Mouse (Mus musculus) embryonic facial prominence, embryonic 10.5 days (tissue): Measurements from ENCODE around the gene Eef1akmt1. TPM values are rescaled to one million over a fixed set of nuclear protein-coding genes. Genes with fewer than 3 reads are reported as not detected.

ENCODE experiments used
- DNase-seq: peaks from one replicate; pipeline ENCODE4 v3.0.0-alpha.2; 2017; ENCODE audit warnings: low spot score
- H3K27ac ChIP-seq: fragments of 300-500 bp; sonication (generic); replicated peaks from 2 replicates; pipeline ENCODE4 v1.5.1; 2016; ENCODE audit warnings: mild to moderate bottlenecking
- H3K27me3 ChIP-seq: fragments of 300-500 bp; sonication (generic); replicated peaks from 2 replicates; pipeline ENCODE4 v1.6.1; 2016; ENCODE audit warnings: low read depth, mild to moderate bottlenecking; ENCODE audit not compliant: poor library complexity, severe bottlenecking
- H3K36me3 ChIP-seq: fragments of 300-500 bp; sonication (generic); replicated peaks from 2 replicates; pipeline ENCODE4 v1.6.1; 2016; ENCODE audit warnings: mild to moderate bottlenecking, moderate library complexity
- H3K4me1 ChIP-seq: fragments of 300-500 bp; sonication (generic); 2 replicates; pipeline ENCODE4 v1.6.1; 2016
- H3K4me3 ChIP-seq: fragments of 300-500 bp; sonication (generic); 2 replicates; pipeline ENCODE4 v1.5.1; 2016; ENCODE audit warnings: mild to moderate bottlenecking, moderate library complexity
- H3K9me3 ChIP-seq: fragments of 300-500 bp; sonication (generic); 2 replicates; pipeline ENCODE4 v1.6.1; 2016; ENCODE audit warnings: mild to moderate bottlenecking
- WGBS: fragments of 180-500 bp; shearing (Covaris S2); methylation state at CpG from one replicate; pipeline ENCODE4 v1.1.7; 2016; 5-methylcytosine and 5-hydroxymethylcytosine counted together
- polyA plus RNA-seq: library from polyadenylated mRNA; unstranded; fragments of >200 nt; fragmentation: Nextera tagmentation; extraction: Ambion mirVana; gene quantifications from 2 replicates; pipeline ENCODE4 v1.2.1, GENCODE M21; 2016

Eef1akmt1 gene
- polyA plus RNA-seq, 1 experiment from 2014 or later, result 107 TPM

DNA sequence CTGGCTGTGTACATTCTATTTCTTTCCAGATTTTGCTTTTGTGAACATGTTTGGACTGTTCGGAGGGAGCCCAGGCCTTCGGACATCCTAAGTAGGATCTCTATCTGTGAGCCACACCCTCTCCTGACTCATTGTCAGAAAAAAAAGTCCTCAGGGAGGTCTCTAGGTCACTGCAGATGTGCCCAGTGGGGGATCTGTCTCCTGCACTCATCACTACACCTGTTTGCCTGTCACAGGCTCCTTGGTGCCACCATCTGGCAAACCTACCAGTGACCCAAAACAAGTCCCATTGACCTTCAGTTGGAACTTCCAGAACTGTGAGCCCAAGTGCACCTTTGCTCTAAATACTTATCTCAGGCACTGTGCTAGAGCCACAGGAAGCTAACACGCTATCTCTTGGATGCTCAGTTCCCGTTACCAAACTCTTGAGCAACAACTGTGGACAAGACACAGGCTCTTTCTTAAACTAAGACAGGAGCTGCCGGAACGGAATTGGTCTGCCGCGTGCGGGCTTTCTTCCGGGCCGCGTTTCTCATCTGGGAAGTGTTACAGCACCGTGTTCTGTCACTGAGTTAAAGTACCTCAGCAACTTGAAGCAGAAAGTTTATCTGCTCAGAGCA is 27.9 kb downstream of the Eef1akmt1 start:
- no peak overlapping the region for H3K4me3 ChIP-seq
- WGBS, result 90% methylated on average over 13 of the region's 13 CpGs
- peaks cover 37% of the 10 kb centered on the region for H3K27me3 ChIP-seq
- peaks cover 10% of the 10 kb centered on the region; the same call in 1 of the 2 replicates for H3K36me3 ChIP-seq
- DNase-seq, result no peak
- H3K4me1 ChIP-seq, result peaks cover 18% of the 10 kb centered on the region
- H3K9me3 ChIP-seq, result peaks cover 6% of the 10 kb centered on the region; the same call in 1 of the 2 replicates
- H3K27ac ChIP-seq, result no peak overlapping the region

DNA sequence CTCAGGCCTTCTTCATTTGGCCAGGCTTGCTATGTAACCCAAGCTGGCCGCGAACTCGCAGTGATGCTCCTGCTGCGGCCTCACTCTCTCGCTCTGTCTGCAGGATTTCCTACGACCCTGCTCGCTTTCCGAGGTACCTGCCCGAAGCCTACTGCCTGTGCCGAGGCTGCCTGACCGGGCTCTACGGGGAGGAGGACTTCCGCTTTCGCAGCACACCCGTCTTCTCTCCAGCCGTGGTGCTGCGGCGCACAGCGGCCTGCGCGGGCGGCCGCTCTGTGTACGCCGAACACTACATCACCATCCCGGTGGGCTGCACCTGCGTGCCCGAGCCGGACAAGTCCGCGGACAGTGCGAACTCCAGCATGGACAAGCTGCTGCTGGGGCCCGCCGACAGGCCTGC is 29.2 kb downstream of the Eef1akmt1 start:
- DNase-seq, result no peak
- peak overlapping the region; percentile 40; the same call in 1 of the 2 replicates for H3K4me3 ChIP-seq
- H3K9me3 ChIP-seq, result peaks cover 6% of the 10 kb centered on the region; the same call in 1 of the 2 replicates
- peaks cover 50% of the 10 kb centered on the region for H3K27me3 ChIP-seq
- H3K36me3 ChIP-seq, result peaks cover 5% of the 10 kb centered on the region; the same call in 1 of the 2 replicates
- peaks cover 23% of the 10 kb centered on the region for H3K4me1 ChIP-seq
- H3K27ac ChIP-seq, result no peak overlapping the region; the same call in 1 of the 2 replicates
- 36% methylated on average over 34 of the region's 34 CpGs for WGBS

DNA sequence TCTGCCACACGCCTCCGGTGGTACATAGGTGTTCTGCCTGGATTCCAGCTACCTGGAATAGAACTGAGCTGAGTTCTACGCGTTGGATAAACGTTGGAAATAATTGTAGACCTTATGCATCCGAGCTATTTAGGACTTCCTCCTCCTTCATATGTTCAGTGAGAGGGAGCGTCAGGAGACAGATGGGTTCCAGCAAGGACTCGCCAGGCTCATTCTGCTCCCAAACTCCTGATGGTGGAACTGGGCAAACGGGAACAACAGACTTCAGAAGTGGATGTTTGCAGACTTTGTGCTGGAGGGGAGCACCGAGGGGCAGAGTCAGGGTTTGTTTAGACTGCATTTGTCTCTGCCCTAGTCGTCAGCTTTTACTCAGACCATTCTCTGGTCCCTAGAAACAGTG is 30.7 kb downstream of the Eef1akmt1 start:
- peaks cover 64% of the 10 kb centered on the region for H3K27me3 ChIP-seq
- DNase-seq, result no peak
- H3K36me3 ChIP-seq, result 0 out of 2 replicates have a peak, but pooled peaks cover 4% of the 10 kb centered on the region
- H3K27ac ChIP-seq, result no peak overlapping the region
- peaks cover 6% of the 10 kb centered on the region; the same call in 1 of the 2 replicates for H3K9me3 ChIP-seq
- no peak overlapping the region for H3K4me3 ChIP-seq
- 88% methylated on average over 11 of the region's 11 CpGs for WGBS
- H3K4me1 ChIP-seq, result peaks cover 19% of the 10 kb centered on the region

DNA sequence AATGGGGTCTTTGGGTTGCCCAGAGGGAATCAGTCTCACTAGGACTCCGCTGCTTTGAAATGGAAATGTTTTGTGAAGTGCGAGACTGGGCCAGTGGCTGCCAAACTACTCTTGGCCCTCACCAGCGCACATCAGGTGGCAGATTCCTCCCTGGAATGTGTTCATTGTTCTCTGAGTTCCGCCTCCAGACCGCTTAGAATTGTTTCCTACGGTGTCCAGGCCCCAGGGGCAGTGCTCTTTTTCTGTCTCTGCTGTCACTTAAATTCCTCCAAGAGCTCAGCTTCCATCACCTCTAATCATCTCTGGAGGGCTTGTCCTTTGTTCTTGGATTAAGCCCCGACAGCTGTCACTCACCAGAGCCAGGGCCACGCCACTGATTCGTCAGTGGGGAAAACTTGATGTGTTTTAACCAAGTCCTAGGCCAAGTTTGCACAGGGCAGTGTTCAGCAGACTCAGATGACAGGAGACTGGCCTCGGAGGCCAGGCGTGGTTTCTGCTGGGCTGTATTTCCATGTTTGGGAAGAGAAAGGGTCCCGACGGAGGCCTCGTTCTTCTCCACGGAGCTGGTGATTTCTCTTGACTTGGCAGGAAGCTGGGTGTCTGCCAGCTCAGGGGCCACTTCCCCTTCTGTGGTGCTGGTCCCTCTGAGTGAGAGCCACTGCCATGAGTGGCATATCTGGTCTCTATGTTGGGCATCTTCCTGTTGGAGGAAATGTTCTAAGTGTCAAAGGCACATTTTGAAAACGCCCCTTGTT is 34.0 kb downstream of the Eef1akmt1 start:
- H3K9me3 ChIP-seq, result peaks cover 4% of the 10 kb centered on the region; the same call in 1 of the 2 replicates
- 6% methylated on average over 16 of the region's 16 CpGs for WGBS
- H3K27ac ChIP-seq, result 0 out of 2 replicates have a peak overlapping the region, but pooled peaks have one; percentile 10
- H3K4me1 ChIP-seq, result peaks cover 33% of the 10 kb centered on the region
- 0 out of 2 replicates have a peak overlapping the region, but pooled peaks have one; percentile 8 for H3K4me3 ChIP-seq
- peaks cover 82% of the 10 kb centered on the region for H3K27me3 ChIP-seq
- H3K36me3 ChIP-seq, result 0 out of 2 replicates have a peak, but pooled peaks cover 3% of the 10 kb centered on the region
- DNase-seq, result peak; percentile 47

DNA sequence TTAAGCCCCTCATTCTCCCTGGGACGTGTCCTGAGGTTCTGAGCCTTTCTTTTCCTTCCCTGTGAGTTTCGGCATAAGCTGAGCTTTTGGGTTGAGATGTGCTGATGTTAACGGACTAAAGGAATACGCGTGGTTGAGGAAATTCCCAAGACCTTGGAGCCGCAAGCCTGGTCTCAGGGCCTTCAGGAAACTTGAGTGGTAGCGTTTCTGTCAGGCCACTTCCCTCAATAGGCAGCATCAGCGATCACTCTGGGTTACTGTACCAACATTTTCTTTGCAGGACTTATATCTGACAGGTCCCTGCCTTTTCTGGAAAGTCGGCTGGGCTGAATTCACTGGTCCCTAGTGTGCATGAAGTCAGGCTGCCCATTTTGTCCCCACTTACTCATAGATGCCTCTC is 34.6 kb downstream of the Eef1akmt1 start:
- H3K36me3 ChIP-seq, result no peaks in the 10 kb centered on the region
- H3K27me3 ChIP-seq, result peaks cover 76% of the 10 kb centered on the region
- peaks cover 28% of the 10 kb centered on the region for H3K4me1 ChIP-seq
- 0 out of 2 replicates have a peak overlapping the region, but pooled peaks have one; percentile 8 for H3K4me3 ChIP-seq
- 36% methylated on average over 9 of the region's 9 CpGs for whole genome bisulfite sequencing
- H3K27ac ChIP-seq, result no peak overlapping the region
- no peaks in the 10 kb centered on the region for H3K9me3 ChIP-seq
- DNase-seq, result no peak

DNA sequence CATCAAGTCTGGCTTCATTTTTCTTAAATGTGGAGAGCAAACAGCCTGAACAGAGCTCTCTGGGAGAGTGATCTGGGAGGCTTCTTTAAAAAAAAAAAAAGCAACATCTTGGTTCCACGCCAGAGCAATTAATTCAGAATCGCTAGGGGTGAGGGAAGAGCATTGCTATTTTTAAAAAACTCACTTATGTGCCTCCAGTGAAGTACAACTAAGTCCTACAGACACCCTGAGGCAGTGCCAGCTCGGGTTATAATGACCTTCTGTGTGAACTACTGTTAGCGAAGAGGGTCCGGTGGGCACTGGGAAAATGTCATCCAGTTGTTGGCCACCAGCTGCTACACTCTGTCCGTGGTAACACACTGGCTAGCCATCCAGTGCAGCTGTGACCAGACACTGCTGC is 35.8 kb downstream of the Eef1akmt1 start:
- 78% methylated on average over 6 of the region's 6 CpGs for WGBS
- peaks cover 64% of the 10 kb centered on the region for H3K27me3 ChIP-seq
- DNase-seq, result no peak

DNA sequence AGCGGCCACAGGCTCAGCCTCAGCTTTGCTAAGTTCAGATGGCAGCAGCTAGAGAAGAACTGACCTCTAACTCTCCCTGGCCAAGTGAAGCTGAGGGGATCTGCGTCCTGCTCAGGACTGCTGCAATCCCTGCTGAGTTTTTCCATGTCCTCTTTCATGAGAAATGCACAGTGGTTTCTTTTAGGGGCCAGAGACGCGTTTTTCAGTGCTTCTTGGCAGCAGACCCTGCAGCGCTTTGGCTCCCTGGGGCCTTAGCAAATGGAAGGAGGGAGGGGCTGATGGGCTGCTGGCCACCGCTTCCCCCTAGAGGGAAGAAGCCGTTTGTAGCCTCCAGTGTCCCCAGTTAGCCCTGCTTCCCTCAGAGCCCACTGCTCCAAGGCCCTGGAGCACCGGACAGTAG is 36.5 kb downstream of the Eef1akmt1 start:
- Histone ChIP-seq H3K27me3 (peaks cover 59% of the 10 kb centered on the region), H3K4me1 (peaks cover 28% of the 10 kb centered on the region), H3K9me3 (no peaks in the 10 kb centered on the region), H3K4me3 (no peak overlapping the region), H3K36me3 (no peaks in the 10 kb centered on the region), H3K27ac (no peak overlapping the region)
- DNase-seq, result no peak
- 10% methylated on average over 8 of the region's 8 CpGs for WGBS

More for the DNA sequence above, 35.8 kb downstream of the Eef1akmt1 start:
- Histone ChIP-seq H3K36me3 (no peaks in the 10 kb centered on the region), H3K4me1 (peaks cover 28% of the 10 kb centered on the region), H3K4me3 (no peak overlapping the region), H3K9me3 (no peaks in the 10 kb centered on the region), H3K27ac (no peak overlapping the region)

DNA sequence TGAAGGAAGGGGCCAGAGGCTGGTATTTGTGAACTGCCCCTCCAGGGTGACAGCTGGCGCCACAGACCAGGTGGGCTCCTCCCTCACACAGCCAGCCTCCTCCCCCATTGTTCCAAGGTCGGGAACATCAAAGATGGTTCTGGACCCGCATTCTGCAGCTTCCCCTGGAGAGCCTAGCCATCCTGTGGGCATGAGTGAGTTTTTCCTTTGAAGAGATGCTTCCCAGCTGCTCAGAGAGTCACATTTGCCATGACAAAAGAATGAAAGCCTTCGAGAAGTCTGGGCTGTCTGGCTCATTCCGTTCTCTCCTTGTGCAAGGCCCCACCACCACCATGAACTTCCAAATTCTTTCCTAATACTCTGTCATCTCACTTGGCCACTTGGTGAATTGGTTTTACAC is 37.1 kb downstream of the Eef1akmt1 start:
- Histone ChIP-seq H3K27me3 (peaks cover 58% of the 10 kb centered on the region), H3K4me3 (no peak overlapping the region), H3K27ac (no peak overlapping the region), H3K9me3 (no peaks in the 10 kb centered on the region), H3K4me1 (peaks cover 28% of the 10 kb centered on the region), H3K36me3 (no peaks in the 10 kb centered on the region)
- no peak for DNase-seq
- WGBS, result 6% methylated on average over 5 of the region's 5 CpGs

DNA sequence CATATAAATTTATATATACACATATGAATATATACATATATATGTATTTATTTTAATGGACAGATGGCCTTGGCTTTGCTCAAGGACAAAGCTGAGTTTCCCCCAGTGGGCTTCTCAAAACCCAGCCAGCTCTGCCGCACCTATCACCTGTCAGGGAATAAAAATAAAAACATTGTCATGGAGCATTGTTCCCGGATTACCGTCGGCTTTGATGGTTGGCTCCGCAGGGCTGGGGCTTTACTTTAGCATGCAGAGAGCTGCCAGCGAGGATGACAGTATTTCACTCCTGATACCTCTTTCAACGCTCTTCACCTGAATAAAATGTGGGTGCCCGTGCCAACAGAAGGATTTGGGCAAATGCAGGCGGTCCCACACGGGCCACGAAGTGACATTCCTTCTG is 37.6 kb downstream of the Eef1akmt1 start:
- H3K36me3 ChIP-seq, result no peaks in the 10 kb centered on the region
- WGBS, result 14% methylated on average over 11 of the region's 11 CpGs
- H3K4me1 ChIP-seq, result peaks cover 28% of the 10 kb centered on the region
- no peak overlapping the region for H3K27ac ChIP-seq
- no peak for DNase-seq
- H3K4me3 ChIP-seq, result no peak overlapping the region
- H3K9me3 ChIP-seq, result no peaks in the 10 kb centered on the region
- peaks cover 58% of the 10 kb centered on the region for H3K27me3 ChIP-seq

DNA sequence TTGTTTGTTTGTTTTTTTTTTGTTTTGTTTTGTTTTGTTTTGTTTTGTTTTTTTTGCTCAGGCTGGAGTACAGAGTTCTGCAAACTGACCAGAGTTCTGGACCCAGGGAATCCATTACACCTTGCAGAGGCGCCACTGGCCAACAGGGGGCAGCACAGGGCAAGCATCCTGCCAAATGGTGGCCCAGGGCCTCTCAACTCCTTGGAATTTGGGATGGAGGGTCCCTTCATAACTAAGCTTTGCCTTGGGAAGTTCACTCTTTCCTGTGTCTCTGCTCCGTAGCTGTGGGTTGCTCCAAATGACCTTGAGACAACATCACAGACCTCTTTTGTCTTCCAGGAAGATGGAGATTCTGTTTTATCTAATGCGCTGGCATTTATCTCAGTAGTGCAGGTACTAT is 38.2 kb downstream of the Eef1akmt1 start:
- H3K4me1 ChIP-seq, result peaks cover 28% of the 10 kb centered on the region
- H3K9me3 ChIP-seq, result no peaks in the 10 kb centered on the region
- DNase-seq, result peak; percentile 66
- WGBS, result 30% methylated on average over 3 of the region's 3 CpGs
- H3K4me3 ChIP-seq, result no peak overlapping the region
- no peak overlapping the region for H3K27ac ChIP-seq
- no peaks in the 10 kb centered on the region for H3K36me3 ChIP-seq
- peaks cover 57% of the 10 kb centered on the region for H3K27me3 ChIP-seq

DNA sequence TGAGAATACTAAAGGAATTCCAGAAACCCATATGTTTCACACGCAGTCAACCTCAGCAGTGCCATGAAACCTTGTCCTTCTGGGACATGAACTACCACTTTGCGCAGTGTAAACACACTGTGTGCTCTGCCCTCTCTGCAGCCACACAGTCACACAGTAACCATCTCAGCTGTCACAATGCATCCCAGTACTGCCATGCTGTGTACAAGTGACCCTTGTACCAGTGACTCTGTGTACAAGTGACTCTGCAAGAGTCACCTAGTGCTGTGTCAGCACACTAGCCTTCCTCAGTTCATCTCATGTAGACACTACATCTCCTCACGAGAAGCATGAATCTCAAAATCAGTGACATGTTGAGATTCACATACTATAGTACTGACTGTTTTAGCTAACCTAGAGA is 38.8 kb downstream of the Eef1akmt1 start:
- Histone ChIP-seq H3K4me1 (peaks cover 24% of the 10 kb centered on the region), H3K27ac (no peak overlapping the region), H3K9me3 (no peaks in the 10 kb centered on the region), H3K27me3 (peaks cover 57% of the 10 kb centered on the region), H3K36me3 (no peaks in the 10 kb centered on the region), H3K4me3 (no peak overlapping the region)
- WGBS, result 92% methylated on average over 3 of the region's 3 CpGs
- DNase-seq, result no peak

DNA sequence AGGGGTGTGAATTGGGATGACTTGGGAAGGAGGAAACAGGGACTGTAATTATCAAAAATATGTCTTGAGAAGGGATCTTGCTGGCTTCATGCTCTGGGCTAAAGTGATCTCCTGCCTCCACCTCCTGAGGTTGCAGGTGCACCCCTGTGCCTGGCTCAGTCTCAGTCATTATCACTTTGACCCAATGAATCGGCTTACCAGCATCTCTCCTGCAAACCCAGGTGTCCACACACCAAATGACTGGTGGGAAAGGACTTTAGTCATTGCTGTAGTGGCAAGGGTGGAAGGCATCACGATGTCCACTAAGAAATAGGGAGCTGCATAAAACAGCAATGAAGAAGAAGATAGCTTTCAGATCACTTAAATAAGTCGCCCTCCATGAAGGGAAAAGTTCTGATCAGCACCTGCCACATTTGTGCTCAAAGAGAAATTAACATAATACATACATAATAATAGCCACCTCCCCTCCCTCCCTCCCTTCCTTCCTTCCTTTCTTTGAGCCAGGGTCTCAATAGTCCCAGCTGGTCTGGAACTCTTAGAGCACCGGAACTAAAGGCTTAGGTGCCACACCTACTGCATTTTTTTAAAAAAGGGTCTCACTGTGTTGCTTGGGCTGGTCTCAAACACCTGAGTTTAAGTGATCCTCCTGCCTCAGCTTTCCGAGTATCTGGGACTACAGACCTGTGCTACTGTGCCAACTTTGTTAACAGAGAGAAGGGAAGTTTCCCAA is 41.5 kb downstream of the Eef1akmt1 start:
- no peak for DNase-seq
- no peak overlapping the region for H3K27ac ChIP-seq
- H3K36me3 ChIP-seq, result no peaks in the 10 kb centered on the region
- 70% methylated on average over 5 of the region's 5 CpGs for WGBS
- peaks cover 21% of the 10 kb centered on the region for H3K4me1 ChIP-seq
- H3K9me3 ChIP-seq, result no peaks in the 10 kb centered on the region
- no peak overlapping the region for H3K4me3 ChIP-seq
- peaks cover 55% of the 10 kb centered on the region for H3K27me3 ChIP-seq
